Mouse (Mus musculus) cerebellum, postnatal 36 days (tissue): ENCODE measurements around the gene Dhrs7.

ENCODE experiments used
- DNase-seq, 2 experiments: peaks; one replicate each; pipeline ENCODE4 v3.0.0; 2021 to 2022; ENCODE audit warnings: mixed read lengths in 2 of 2

Gene Dhrs7

DNA sequence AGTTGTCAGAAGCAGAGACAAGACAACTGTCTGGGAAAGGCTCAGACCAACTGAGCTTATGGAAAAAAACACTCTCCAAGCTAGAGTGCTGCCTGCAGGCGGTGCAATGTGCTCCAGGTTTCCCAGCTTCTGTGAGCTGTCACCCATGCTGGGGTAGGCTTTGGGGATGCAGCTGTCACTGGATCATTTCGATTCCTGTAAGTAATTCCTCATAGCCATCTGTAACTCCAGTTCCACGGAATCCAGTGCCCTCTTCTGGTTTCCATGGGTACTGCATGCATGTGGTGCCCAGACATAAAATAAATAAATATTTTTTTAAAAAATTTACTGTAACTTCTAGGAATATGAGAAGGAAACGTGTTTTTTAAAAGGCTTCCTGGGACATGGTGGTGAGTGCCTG lies 10.0 kb downstream of the Dhrs7 start:
- DNase-seq, result peak; percentile 69 to 79

GRCm38 (mm10) chr12:72649611-72650330 lies 14.9 kb downstream of the Dhrs7 start, which contains the start of gene Gm4756:
Gene Gm4756 (minus strand): TSS chr12:72649661.
- DNase-seq, result no peak

- no peak for DNase-seq
Observed at GRCm38 (mm10) chr12:72648921-72649320, 15.8 kb downstream of the Dhrs7 start.

DNA sequence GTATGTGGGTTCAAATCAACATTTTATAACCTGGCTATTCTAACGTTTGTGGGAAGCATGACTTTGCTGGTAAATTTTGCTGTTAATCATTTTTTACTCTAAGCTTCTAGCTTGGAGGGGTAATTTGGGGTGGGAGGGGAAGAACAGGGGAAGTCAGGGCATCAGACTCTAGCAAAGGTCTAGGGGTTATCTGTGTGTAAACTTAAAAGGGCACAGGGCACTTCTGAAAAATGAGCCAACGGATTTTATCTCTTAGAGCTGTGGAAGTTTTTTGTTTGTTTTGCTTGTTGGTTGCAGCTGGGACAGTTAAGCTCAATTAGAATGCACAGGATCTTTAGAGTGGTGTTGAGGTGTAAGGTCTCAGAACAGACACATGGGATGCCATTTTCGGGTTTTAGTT lies 26.7 kb downstream of the Dhrs7 start:
- DNase-seq, result no peak

- DNase-seq, result no peak
Observed at GRCm38 (mm10) chr12:72628751-72629150, 36.0 kb downstream of the Dhrs7 start.

DNA sequence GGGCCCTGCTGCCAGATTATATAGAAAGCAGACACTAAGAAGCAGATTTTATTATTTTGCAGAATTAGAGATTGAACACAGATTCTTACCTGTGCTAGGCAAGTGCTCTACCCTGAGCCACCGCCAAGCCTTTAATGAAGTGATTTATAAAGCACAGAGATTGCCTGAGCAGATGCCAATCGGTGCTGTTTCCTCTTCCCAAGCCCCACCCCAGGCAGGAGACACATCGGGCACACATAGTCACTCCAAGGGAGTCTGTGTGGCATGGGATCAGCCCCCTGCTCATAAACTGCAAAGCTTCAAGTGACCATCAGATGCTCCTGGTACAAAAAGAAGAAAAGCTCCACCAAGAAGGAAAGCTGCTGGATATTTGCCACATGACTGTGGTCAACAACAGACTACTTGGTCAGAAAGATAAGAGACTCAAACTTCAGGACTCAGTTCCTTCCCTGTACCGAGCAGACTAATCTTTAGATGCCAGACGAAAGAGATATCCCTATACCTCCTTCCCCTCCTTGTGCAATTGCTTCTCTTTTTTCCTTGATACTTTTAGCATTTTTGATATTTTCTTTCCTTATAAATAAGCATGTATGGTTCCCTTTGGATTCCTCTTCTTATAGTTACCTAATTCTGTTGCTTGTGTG lies 41.7 kb downstream of the Dhrs7 start:
- DNase-seq, result no peak

- no peak for DNase-seq
Observed at GRCm38 (mm10) chr12:72621441-72621840, 43.3 kb downstream of the Dhrs7 start.

- no peak for DNase-seq
Observed at GRCm38 (mm10) chr12:72620856-72621255, 43.9 kb downstream of the Dhrs7 start.

GRCm38 (mm10) chr12:72612053-72612452 lies 52.7 kb downstream of the Dhrs7 start:
- no peak for DNase-seq
